Mouse (Mus musculus) megakaryocyte, embryonic 14.5 days (primary cell): ENCODE results near the gene 9230110F15Rik. TPM values are rescaled to one million over a fixed set of nuclear protein-coding genes. Genes with fewer than 3 reads are reported as not detected.
"Not testable (repeated sequence)": the region's sequence is repeated elsewhere in the genome, so short reads cannot be mapped to it uniquely, and the experiment has no call there.

ENCODE experiments used
- H3K27me3 ChIP-seq: replicated peaks from 2 replicates; pipeline ENCODE3; 2012; ENCODE audit warnings: inconsistent platforms
- H3K36me3 ChIP-seq: replicated peaks from 2 replicates; pipeline ENCODE3; 2012; ENCODE audit warnings: low read length, inconsistent platforms, mixed read lengths
- H3K4me1 ChIP-seq: 2 replicates; pipeline ENCODE4 v1.6.1; 2012; ENCODE audit warnings: inconsistent platforms
- H3K4me3 ChIP-seq: replicated peaks from 2 replicates; pipeline ENCODE3; 2012; ENCODE audit warnings: moderate library complexity, mild to moderate bottlenecking, inconsistent platforms
- H3K9me3 ChIP-seq: 2 replicates; pipeline ENCODE4 v1.6.1; 2012; ENCODE audit warnings: inconsistent platforms
- FLI1 ChIP-seq: IDR thresholded peaks from 2 replicates; pipeline ENCODE4 v1.6.1; 2012; ENCODE audit warnings: low read length, inconsistent platforms, mixed read lengths
- GATA1 ChIP-seq: IDR thresholded peaks from 3 replicates; pipeline ENCODE4 v1.6.1; 2012; ENCODE audit warnings: mixed read lengths, low read length, inconsistent platforms, borderline replicate concordance
- polyA plus RNA-seq: library from polyadenylated mRNA; stranded (reverse); fragments of >175 nt; gene quantifications from 2 replicates; pipeline ENCODE4 v1.2.3, GENCODE M21; 2012; ENCODE audit warnings: low replicate concordance; ENCODE audit not compliant: insufficient read depth

9230110F15Rik gene
- not detected in 2 replicates for polyA plus RNA-seq

DNA sequence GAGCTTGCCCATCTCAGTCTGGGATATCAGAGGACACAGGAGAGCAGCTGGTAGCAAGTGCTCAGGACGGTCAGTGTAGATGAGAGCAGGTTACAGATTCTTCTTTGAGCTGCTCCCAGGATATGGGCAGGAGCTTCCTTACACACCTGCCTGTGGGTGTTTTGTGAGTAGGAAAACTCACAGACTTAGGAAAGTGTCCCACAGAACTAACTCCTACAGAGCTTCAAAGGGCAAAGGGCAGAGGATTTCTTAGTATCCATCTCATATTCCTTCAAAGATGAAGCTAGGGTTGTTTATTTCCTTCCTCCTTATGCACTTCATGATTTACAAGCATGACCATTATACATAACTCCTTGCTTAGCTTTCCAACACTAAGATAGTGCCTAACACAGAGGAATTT, at the start of gene 9230110F15Rik:
TSS of gene 9230110F15Rik (minus strand) at position 101 of the 400 bp plus-strand sequence.
- Histone ChIP-seq H3K4me3 (no peak within 1 kb of the TSS), H3K4me1 (no peaks in the 10 kb centered on the region), H3K9me3 (no peaks in the 10 kb centered on the region), H3K27me3 (no peaks in the 10 kb centered on the region), H3K36me3 (no peaks in the 10 kb centered on the region)
- TF ChIP-seq FLI1: no peak
- TF ChIP-seq GATA1: no peak

DNA sequence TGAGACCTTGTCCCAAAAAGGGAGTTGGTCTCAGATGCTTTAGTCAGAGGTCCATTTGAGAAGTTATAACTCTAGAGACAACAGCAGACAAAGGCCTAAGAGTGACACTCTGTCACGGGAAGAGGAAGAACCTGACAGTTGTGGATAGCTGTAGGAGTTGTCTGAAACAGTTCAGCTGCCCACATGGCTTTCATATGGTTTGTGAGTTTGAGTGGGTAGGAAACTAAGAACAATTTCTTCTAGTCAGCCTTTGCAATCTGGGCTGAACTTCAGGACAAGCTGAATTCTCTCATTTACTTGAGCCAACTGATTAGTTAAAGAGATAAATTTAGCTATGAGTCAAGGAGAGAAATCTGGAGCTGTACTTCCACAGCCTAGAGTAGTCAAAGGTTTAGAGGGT, 49.2 kb upstream of the 9230110F15Rik start:
- H3K36me3 ChIP-seq, H3K4me3 ChIP-seq, H3K9me3 ChIP-seq, H3K27me3 ChIP-seq, H3K4me1 ChIP-seq: not testable (repeated sequence)

DNA sequence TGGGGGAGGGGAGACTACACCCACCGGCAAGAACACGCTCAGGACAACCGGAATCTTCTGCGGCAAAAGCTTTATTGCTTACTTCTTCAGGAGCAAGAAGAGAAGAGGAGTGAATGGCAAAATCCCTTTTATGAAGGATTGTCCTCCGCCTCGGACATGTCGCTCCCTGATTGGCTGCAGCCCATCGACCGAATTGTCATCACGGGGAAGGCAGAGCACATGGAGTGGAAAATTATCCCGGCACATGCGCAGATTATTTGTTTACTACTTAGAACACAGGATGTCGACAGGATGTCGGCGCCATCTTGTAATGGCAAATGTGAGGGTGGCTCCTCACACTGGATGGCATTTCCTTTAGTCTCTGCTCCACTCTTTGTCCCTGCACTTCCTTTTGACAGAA, 26.1 kb downstream of the 9230110F15Rik start:
- not testable (repeated sequence) for H3K36me3 ChIP-seq, H3K4me3 ChIP-seq, H3K4me1 ChIP-seq, H3K27me3 ChIP-seq
- H3K9me3 ChIP-seq: peaks cover 10% of the 10 kb centered on the region; the same call in 1 of the 2 replicates

DNA sequence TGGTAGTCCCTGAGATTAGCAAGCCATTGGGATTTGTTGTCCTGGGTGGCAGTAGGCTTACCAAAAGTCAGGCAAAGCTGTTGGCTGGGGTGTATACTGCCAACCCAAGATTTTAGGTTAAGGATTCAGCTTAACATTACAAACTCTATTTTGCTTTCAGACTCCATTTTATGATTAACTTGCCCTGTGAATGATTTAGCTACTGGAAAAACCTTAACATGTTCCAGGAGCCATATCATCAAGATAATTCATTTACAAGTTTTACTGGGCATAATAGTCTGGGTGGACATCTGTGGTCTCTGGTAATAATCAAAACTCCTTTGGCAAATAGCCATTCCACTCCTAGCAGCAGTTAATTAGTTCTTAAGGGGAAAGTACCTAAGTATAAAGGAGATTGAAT, 45.8 kb downstream of the 9230110F15Rik start:
- Histone ChIP-seq H3K36me3 (no peaks in the 10 kb centered on the region), H3K9me3 (no peaks in the 10 kb centered on the region), H3K4me1 (no peaks in the 10 kb centered on the region), H3K4me3 (no peak overlapping the region), H3K27me3 (no peaks in the 10 kb centered on the region)
- TF ChIP-seq FLI1 (no peak), GATA1 (no peak)

DNA sequence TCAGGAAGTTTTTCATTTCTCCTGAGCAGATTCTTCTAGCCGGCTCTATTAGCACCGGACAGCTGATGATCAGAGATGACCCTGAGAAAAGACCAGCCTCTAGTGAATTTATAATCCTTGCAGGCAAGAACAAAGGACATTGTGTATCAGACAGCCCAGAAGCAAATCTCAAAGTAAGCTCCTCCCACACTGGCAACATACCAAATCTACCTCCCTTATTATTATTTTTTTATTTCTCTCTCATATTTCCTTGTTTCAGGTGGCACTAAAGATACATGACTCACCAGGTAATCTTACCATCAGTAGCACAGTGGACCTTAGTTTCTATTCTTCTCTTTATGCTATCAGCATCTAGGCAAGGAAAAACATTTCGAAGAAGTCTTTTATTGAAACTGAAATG, 53.9 kb downstream of the 9230110F15Rik start, which contains the start of the genes Gm27235 and D730048I06Rik:
TSS of gene Gm27235 (minus strand) at position 101 of the 400 bp plus-strand sequence.
TSS of gene D730048I06Rik (minus strand) at position 112 of the 400 bp plus-strand sequence.
- no peaks in the 10 kb centered on the region for H3K36me3 ChIP-seq
- TF ChIP-seq FLI1 (no peak), GATA1 (no peak)
- no peaks in the 10 kb centered on the region for H3K27me3 ChIP-seq
- 0 out of 2 replicates have a peak, but pooled peaks cover under 1% of the 10 kb centered on the region for H3K9me3 ChIP-seq
- H3K4me3 ChIP-seq: no peak within 1 kb of the TSS
- no peaks in the 10 kb centered on the region for H3K4me1 ChIP-seq

Other genes starting within 250 kb of the 9230110F15Rik start
- gene Pate4, start 232.2 kb downstream of the 9230110F15Rik start, polyA plus RNA-seq: not detected in 2 replicates
- not detected in 2 replicates for gene Pate3, start 195.9 kb downstream of the 9230110F15Rik start, polyA plus RNA-seq
- 0.19 TPM in 1 of 2 replicates, not detected in the other for gene Pate1, start 156.8 kb downstream of the 9230110F15Rik start, polyA plus RNA-seq
- gene Gm17677, start 103.1 kb downstream of the 9230110F15Rik start, polyA plus RNA-seq: not detected in 2 replicates
- not detected in 2 replicates for gene Gm17727, start 66.0 kb downstream of the 9230110F15Rik start, polyA plus RNA-seq
- gene Gm27235, start 54.0 kb downstream of the 9230110F15Rik start, polyA plus RNA-seq: not detected in 2 replicates
- not detected in 2 replicates for gene D730048I06Rik, start 54.0 kb downstream of the 9230110F15Rik start, polyA plus RNA-seq
- gene 9230113P08Rik, start 64.3 kb upstream of the 9230110F15Rik start, polyA plus RNA-seq: not detected in 2 replicates